Mouse (Mus musculus): Measurements from ENCODE around the gene Nrg4.

The Nrg4 gene

GRCm38 (mm10) chr9:55215648-55216047, 111.0 kb downstream of the Nrg4 start:
- no peak for DNase-seq (ENCODE audit: low spot score in 2 of 2)

GRCm38 (mm10) chr9:55215056-55215455, 111.6 kb downstream of the Nrg4 start:
- DNase-seq (ENCODE audit: low spot score in 2 of 2), result no peak

GRCm38 (mm10) chr9:55213396-55213795, 113.2 kb downstream of the Nrg4 start:
- no peak for DNase-seq (ENCODE audit: low spot score in 2 of 2)

DNA sequence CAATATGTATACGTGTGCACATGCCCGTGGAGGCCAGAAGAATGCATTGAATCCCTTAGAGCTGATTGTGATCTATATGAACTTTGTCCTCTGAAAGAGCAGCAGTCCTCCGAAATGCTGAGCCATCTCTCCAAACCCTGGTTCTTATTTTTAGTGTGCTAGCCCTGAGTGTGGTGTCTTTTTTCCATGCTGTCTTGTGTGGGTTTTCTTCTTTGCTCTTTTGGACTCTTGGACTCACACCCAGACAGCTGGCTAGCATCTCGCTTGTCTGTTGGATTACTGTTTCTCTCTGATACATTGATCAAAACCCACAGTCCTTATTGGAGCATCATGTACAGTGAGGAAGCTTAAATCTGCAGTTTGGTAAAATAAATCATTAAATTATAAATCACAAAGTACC, 115.0 kb downstream of the Nrg4 start:
- no peak for DNase-seq (ENCODE audit: low spot score in 2 of 2)

DNA sequence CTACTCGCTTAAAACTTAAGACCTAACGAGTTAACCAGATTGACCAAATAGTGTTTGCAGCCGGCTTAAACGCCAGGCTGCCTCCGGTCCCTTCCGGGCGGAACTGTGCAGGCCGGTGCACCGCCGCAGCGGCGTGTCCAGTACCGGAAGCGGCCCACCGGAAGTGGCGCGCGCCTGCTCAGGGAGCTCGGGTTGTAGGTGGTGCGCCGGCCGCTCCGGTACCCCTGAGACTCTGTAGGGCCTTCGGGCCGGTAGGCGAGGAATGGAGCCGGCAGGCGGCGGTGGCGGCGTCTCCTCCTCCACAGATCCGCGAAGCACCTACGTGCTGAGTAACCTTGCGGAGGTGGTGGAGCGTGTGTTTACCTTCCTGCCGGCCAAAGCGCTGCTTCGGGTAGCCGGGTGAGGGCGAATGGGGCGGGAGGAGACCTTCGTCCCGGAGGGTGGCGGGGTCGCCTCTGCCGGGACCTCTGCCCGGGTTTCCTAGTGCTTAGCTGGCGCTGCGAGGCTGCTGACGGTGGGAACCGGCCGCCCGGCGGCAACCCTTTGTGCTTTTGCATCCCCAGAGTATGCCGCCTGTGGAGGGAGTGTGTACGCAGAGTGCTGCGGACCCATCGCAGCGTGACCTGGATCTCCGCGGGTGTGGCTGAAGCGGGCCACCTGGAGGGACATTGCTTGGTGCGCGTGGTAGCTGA, 117.7 kb downstream of the Nrg4 start, which contains the start of gene Fbxo22:
Fbxo22 (plus strand) TSS at position 136 of the 692 bp plus-strand sequence.
- peak in 1 of 2 experiments; percentile 72 for DNase-seq (ENCODE audit: low spot score in 2 of 2)

DNA sequence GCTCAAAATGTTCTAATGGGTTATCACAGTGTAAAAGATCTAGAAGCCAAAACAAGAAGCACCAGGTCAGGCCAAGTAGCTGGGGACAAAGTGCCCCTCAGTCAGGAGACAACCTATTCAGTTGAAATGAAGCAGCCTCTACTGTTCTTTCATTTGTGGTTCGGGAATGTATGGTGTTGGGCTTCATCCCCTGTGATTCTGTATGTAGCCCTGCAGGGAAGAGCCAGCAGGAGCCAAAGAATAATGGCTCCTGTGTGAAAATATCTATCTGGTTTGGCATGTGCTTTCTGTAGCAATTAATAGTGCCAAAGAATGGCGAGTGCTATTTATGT, 118.2 kb downstream of the Nrg4 start:
- no peak for DNase-seq (ENCODE audit: low spot score in 2 of 2)

- DNase-seq (ENCODE audit: low spot score in 2 of 2), result peak; percentile 31 to 40
Measured at GRCm38 (mm10) chr9:55199348-55199747, 127.3 kb downstream of the Nrg4 start.

GRCm38 (mm10) chr9:55198260-55198659, 128.4 kb downstream of the Nrg4 start:
- DNase-seq (ENCODE audit: low spot score in 2 of 2), result no peak

GRCm38 (mm10) chr9:55195876-55196275, 130.8 kb downstream of the Nrg4 start:
- DNase-seq (ENCODE audit: low spot score in 2 of 2), result no peak

DNA sequence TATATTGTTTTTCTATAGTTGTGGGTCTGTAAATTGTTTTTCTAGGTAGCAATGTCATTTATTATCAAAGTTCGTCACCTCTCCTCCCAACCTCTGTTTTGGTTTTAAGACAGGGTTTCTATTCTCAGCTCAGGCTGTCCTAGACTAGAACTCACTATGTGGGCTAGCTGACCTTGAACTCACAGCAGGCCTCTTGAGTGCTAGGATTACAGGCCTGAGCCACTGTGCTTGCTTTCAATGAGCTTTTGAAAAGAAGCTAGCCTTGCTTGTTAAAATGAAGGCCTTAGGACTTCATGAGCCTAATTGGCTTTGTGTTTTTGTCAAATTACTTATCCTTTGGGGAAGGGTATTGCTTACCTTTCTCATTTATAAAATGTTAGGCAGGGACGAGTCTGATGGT, 152.4 kb downstream of the Nrg4 start:
- DNase-seq (ENCODE audit: low spot score in 2 of 2), result no peak

DNA sequence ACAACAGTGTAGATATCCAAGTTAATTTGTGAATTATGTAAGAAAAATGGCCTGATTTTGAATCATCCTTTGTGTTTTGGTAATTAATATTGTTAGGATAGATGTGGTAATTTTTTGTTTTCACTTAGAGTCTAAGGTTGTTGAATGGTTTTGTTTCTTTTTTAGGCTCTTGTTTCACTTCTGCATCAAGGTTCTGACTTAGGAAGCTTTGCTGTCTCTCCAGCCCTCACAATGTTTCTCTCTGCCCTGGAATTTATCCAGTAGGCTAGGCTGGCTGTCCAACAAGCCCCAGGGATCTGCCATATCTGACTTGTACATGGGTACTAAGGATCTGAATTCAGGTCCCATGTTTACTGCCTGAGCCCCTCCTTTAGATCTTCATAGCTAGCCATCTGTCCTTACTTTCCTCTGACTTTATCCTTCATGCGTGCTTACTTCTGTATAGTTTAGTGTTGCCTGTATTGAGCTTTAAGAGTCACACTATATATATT, 154.4 kb downstream of the Nrg4 start:
- no peak for DNase-seq (ENCODE audit: low spot score in 2 of 2)

GRCm38 (mm10) chr9:55170655-55171412, 155.8 kb downstream of the Nrg4 start:
- DNase-seq (ENCODE audit: low spot score in 2 of 2), result no peak

Data from left cerebral cortex, adult 9 months (tissue).